Mouse (Mus musculus) layer of hippocampus, postnatal 14 days (tissue): ENCODE measurements at regions not wholly inside any gene's neighbourhood (a gene's known extent, or its start where the extent isn't known, plus 50 kb on each side); places are given as distances from the start of the nearest gene placed in this dataset.
"Not testable (repeated sequence)": the region's sequence is repeated elsewhere in the genome, so short reads cannot be mapped to it uniquely, and the experiment has no call there.

Experiments
- DNase-seq, 2 experiments: peaks; one replicate each; pipeline ENCODE4 v3.0.0; 2021 to 2022; ENCODE audit warnings: low spot score in 2 of 2, mixed read lengths in 1 of 2

- DNase-seq = no peak
These were observed 447.5 kb downstream of the Kcnt2 start for GRCm38 (mm10) chr1:140693482-140693881.

- DNase-seq = no peak
These were observed 484.2 kb downstream of the Kcnt2 start for GRCm38 (mm10) chr1:140730189-140730588.

GRCm38 (mm10) chr1:140739001-140739728 is 493.2 kb downstream of the Kcnt2 start:
- DNase-seq = no peak

- DNase-seq = no peak
These were observed 494.1 kb downstream of the Kcnt2 start for GRCm38 (mm10) chr1:140740081-140740480.

GRCm38 (mm10) chr1:140748011-140748410 is 502.1 kb downstream of the Kcnt2 start:
- peak in 1 of 2 experiments; percentile 4 for DNase-seq

GRCm38 (mm10) chr1:140765906-140766305 is 519.9 kb downstream of the Kcnt2 start:
- DNase-seq = no peak

GRCm38 (mm10) chr1:140773769-140774168 is 527.8 kb downstream of the Kcnt2 start:
- not testable (repeated sequence) for DNase-seq

GRCm38 (mm10) chr1:140810170-140810569 is 564.2 kb downstream of the Kcnt2 start:
- DNase-seq = no peak

- no peak for DNase-seq
These were observed 592.8 kb downstream of the Kcnt2 start for GRCm38 (mm10) chr1:140838766-140839165.

- no peak for DNase-seq
These were observed 594.6 kb downstream of the Kcnt2 start for GRCm38 (mm10) chr1:140840579-140840978.

GRCm38 (mm10) chr1:140848053-140848452 is 602.1 kb downstream of the Kcnt2 start:
- DNase-seq = not testable (repeated sequence)

GRCm38 (mm10) chr1:140851568-140851967 is 605.6 kb downstream of the Kcnt2 start:
- no peak for DNase-seq
